Mouse (Mus musculus) Patski (cell line): ENCODE results near the gene Coa3. TPM values are rescaled to one million over a fixed set of nuclear protein-coding genes. Genes with fewer than 3 reads are reported as not detected.
A peak's percentile ranks its signal among the peaks of the same experiment; 100 is the strongest.

Source experiments
- ATAC-seq: fragments of 100-300 bp; one replicate; pipeline ENCODE4 v1.8.0; 2021
- CTCF ChIA-PET: fragments of 350-600 bp; sonication (Branson Sonifier 250); formaldehyde crosslinking; loops from one replicate; lab custom pipeline; 2022; ENCODE audit warnings: inconsistent platforms; lab: Charles Lee
- POLR2A ChIA-PET: fragments of 350-600 bp; sonication (Branson Sonifier 250); formaldehyde crosslinking; loops from one replicate; lab custom pipeline; 2022; ENCODE audit warnings: antibody characterized with exemption, inconsistent platforms; lab: Charles Lee
- DNase-seq: peaks from one replicate; pipeline ENCODE4 v3.0.0-alpha.2; 2011; ENCODE audit warnings: low read depth, low spot score
- H3K27me3 ChIP-seq: fragments of 371-371 bp; one replicate; pipeline ENCODE4 v1.5.1; 2021
- CTCF ChIP-seq: fragments of 100-300 bp; IDR thresholded peaks from one replicate; pipeline ENCODE4 v1.5.1; 2021
- in situ Hi-C: fragments of 300-500 bp; cut with MboI; formaldehyde crosslinking; loops from 3 replicates; pipeline ENCODE4 v1.11.1; 2018; ENCODE audit warnings: low pct_unique_long_range_greater_than_20kb, mixed read lengths
- polyA plus RNA-seq: library from polyadenylated mRNA; unstranded; gene quantifications from one replicate; pipeline ENCODE4 v1.2.3, GENCODE M21; 2021

Gene Coa3
- polyA plus RNA-seq, 1 experiment from 2014 or later = 118 TPM

DNA sequence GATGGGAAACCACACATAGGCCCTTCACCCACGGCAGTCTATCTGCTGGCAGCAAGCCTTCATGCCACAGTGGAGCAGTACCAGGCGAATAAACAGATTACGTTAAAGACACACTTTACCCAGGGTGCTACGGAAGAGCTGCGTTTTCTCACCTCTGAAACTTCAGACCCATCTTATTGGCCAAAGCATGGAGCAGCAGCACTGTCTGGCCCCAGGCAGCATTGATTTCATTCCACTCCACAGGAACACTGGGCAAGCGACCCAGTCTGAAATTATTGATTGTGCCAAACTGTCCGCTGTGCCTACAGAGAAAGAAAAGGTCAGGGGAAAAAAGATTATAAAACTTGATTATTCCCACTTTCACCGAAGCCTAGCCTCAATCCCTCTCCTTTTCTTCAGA lies 12.3 kb upstream of the Coa3 start:
- no peak for ATAC-seq
- no peak for TF ChIP-seq CTCF
- in situ Hi-C loops = no loop called here
- H3K27me3 ChIP-seq = no peaks in the 10 kb centered on the region
- DNase-seq = no peak
- POLR2A ChIA-PET = no interaction called here
- CTCF ChIA-PET = interaction anchor here (1.6 to 2.6 kb wide), 2 partner anchors 10 to 12 kb away, joined by 6 to 10 read pairs; partner anchors contain the start of genes Becn1, Cntd1 and Coa3

DNA sequence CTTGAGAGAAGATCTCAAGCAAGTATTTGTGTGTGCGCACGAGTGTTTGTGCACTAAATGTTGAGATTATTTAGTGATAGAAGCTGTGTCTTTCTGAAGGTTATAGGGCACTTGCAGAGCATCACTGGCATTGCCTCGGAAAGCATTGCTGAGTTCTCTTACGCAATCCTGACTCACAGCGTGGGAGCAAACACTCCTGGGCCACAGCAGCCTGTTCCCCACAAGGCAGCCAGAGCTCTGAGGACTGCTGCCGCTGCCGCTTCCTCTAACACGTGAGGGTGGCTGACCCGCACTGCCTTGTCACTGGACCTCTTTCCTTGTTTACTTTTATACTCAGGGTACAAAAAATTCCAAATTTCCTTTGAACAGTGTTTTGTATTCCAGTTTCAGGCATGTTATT lies 8.4 kb upstream of the Coa3 start:
- peak; percentile 13 for DNase-seq
- in situ Hi-C loops = no loop called here
- ChIA-PET POLR2A (interaction anchor here (1.2 kb wide), 1 partner anchor 9 kb away, joined by 3 read pairs; the partner anchor contains the start of genes Cntd1 and Coa3), CTCF (no interaction called here)
- ATAC-seq = no peak
- no peak for TF ChIP-seq CTCF
- no peaks in the 10 kb centered on the region for H3K27me3 ChIP-seq

DNA sequence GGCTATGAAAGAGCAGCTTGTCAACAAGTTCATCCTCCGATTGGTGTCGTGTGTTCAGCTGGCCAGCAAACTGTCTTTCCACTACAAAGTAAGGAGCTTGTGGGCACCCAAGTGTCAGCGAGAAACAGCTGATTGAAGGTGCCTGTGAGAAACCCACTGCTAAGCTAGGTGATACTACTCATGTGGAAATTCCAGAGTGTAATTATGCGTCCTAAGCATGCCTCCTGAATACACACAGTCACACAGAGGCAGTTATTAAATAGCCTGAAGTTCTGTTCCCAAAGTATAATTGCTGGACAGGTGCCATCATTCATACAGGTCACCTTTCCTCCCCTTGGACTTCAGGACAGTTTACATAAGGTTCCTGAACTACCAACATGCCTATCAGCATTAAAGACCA lies 4.9 kb upstream of the Coa3 start:
- no peak for TF ChIP-seq CTCF
- no peaks in the 10 kb centered on the region for H3K27me3 ChIP-seq
- ATAC-seq (no peak), DNase-seq (no peak)
- ChIA-PET CTCF (interaction anchor here (1.2 to 1.3 kb wide), 2 partner anchors 18 to 24 kb away, joined by 3 to 10 read pairs; partner anchors contain the start of gene Becn1), POLR2A (interaction anchor here (0.6 kb wide), 1 partner anchor 12 kb away, joined by 3 read pairs; no protein-coding TSS in a partner anchor)
- in situ Hi-C loops = no loop called here

DNA sequence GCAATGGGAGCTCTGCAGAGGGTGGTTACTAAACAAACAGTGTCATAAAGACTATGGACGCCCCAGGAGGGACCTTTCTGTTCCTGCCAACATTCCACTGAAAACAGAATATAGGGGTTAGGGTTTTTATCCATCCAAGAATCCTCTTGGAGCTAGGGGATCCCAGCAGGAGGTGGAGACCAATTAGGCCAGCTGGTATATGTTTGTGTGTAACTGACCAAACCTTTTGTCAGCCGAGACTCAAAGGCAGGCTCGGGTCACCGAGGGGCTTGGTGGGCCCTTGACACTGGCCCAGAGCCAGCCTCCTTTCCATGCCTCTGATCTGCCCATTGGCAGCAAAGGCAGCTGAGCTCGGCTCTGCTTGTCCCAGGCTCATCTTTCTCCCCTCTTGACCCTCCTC lies 4.0 kb upstream of the Coa3 start:
- ChIA-PET POLR2A (interaction anchor here (0.6 to 1.2 kb wide), 2 partner anchors 11 to 22 kb away, joined by 3 read pairs; no protein-coding TSS in a partner anchor), CTCF (interaction anchor here (1.0 to 1.3 kb wide), 3 partner anchors 19 to 82 kb away, joined by 3 to 10 read pairs (median 3); partner anchors contain the start of gene Becn1)
- ATAC-seq (no peak), DNase-seq (no peak)
- TF ChIP-seq CTCF = no peak
- in situ Hi-C loops = no loop called here
- no peaks in the 10 kb centered on the region for H3K27me3 ChIP-seq

DNA sequence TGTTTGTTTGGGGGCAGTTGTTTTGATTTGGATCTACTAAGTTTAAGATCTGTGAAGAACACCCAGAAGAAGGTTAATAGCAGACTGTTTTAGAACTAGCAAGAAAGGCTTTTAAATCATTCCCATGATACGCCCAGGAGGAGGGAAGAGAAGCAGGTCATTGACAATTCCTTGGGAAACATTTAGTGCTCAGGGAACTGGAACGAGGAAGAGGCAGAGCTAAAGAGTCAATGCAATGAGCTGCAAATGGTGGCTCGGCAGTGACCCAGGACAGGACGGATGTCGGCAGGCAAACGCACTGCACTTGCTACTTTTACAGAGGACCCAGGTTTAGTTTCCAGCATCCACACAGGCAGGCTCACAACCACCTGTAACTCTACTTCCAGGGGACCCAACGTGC lies 1.9 kb upstream of the Coa3 start:
- H3K27me3 ChIP-seq = no peaks in the 10 kb centered on the region
- ATAC-seq (no peak), DNase-seq (no peak)
- no peak for TF ChIP-seq CTCF
- in situ Hi-C loops = no loop called here
- ChIA-PET POLR2A (no interaction called here), CTCF (interaction anchor here (1.4 kb wide), 1 partner anchor 29 kb away, joined by 3 read pairs; no protein-coding TSS in a partner anchor)

DNA sequence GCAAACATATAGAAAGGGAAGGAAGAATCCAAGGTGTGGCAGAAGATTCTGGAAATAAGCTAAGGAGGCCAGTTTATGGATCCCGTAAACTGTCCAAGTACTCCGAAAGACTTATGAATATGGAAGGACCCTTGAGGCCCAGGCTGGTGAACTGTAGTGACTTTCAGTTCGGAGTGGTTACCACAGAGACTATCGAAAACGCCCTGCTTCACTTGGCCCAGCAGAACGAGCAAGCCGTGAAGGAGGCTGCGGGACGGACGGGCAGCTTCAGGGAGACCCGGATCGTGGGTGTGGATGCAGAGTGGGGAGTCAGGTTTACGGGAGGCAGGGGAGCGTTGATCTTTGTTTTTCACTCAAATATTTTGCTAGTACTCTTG lies 267 bp upstream of the Coa3 start:
- ATAC-seq (no peak), DNase-seq (no peak)
- no peaks in the 10 kb centered on the region for H3K27me3 ChIP-seq
- TF ChIP-seq CTCF = no peak
- ChIA-PET POLR2A (interaction anchor here (0.7 to 6.1 kb wide), 2 partner anchors 8 to 20 kb away, joined by 3 to 51 read pairs; partner anchors contain the start of gene Wnk4), CTCF (interaction anchor here (1.0 to 2.3 kb wide), 5 partner anchors 11 to 26 kb away, joined by 3 to 12 read pairs (median 7); partner anchors contain the start of genes Becn1 and Vps25)
- in situ Hi-C loops = no loop called here

DNA sequence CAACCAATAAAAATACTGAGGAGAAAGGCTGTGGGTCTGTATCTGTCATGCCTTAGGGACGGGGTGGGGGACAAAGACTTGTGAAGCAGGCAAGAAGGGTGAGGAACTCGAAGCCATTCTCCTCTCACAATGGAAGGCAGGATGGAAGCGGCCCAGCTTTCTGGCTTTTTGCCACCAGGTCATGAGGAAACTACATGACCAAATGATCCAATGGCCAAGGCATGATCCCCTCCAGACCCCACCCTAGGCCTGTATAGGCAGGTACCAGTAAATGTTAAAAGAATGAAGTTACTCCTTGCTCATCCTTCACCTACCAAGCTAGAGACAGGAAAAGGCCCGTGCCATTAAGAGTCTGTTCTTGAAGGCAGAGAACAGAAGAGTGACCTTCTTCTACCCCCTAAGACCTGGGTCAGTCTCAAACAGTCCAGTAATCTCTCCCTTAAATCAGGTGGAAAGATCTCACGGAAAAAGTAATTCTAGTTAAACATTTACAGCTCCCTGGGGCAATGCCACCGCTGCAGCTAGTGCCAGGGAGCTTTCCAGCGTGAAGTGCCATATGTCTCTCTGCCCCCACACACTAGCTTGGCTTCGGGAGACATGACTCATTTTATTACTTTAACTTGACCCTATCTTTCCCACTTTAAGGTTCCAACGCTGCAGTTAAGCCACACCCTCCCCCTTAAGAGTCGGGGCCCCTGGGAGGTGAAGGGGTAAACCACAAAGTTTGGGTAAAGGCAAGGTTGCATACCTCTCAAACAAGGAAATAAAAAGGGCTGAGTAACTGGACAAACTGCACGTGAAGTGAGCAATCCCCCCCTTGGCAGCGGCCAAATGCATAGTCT lies 1.3 kb downstream of the Coa3 start:
- in situ Hi-C loops = no loop called here
- peak; percentile 76 for ATAC-seq
- peak; percentile 98 for DNase-seq
- no peak for TF ChIP-seq CTCF
- ChIA-PET CTCF (interaction anchor here (1.0 to 2.3 kb wide), 5 partner anchors 13 to 25 kb away, joined by 3 to 12 read pairs (median 7); partner anchors contain the start of genes Becn1 and Vps25), POLR2A (interaction anchor here (1.2 to 6.1 kb wide), 3 partner anchors 18 to 46 kb away, joined by 3 to 51 read pairs (median 7); partner anchors contain the start of genes Vps25 and Wnk4)
- H3K27me3 ChIP-seq = no peaks in the 10 kb centered on the region

DNA sequence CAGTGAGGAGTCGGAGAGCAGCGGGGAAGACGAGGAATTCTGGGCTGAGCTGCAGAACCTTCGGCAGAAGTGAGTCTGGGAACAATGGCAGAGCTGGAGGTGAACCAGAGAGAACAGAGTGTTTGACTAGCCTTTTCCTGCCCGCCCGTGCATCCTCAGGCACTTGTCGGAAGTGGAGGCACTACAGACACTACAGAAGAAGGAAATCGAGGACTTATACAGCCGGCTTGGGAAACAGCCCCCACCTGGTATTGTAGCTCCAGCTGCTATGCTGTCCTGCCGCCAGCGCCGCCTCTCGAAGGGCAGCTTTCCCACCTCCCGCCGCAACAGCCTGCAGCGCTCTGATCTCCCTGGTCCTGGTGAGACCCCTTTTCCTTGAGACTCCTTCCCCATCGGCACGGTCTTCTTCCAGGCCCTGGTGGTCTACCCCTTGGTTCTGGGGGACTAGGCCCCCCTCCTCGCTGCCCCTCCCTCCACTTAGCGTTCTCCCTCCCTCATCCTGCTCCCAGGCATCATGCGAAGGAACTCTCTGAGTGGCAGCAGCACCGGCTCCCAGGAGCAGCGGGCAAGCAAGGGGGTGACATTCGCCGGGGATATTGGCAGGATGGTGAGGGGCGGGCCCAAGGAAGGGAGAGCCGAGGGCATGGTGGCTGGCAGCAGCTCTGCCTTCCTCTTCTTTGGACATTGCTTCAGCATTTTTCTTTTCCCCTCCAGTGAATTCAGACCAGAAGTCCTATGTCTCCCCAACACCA lies 2.4 kb downstream of the Coa3 start:
- no peak for TF ChIP-seq CTCF
- ATAC-seq (no peak), DNase-seq (no peak)
- H3K27me3 ChIP-seq = no peaks in the 10 kb centered on the region
- CTCF ChIA-PET = no interaction called here
- in situ Hi-C loops = no loop called here
- POLR2A ChIA-PET = interaction anchor here (6.1 kb wide), 1 partner anchor 17 kb away, joined by 51 read pairs; the partner anchor contains the start of gene Wnk4

DNA sequence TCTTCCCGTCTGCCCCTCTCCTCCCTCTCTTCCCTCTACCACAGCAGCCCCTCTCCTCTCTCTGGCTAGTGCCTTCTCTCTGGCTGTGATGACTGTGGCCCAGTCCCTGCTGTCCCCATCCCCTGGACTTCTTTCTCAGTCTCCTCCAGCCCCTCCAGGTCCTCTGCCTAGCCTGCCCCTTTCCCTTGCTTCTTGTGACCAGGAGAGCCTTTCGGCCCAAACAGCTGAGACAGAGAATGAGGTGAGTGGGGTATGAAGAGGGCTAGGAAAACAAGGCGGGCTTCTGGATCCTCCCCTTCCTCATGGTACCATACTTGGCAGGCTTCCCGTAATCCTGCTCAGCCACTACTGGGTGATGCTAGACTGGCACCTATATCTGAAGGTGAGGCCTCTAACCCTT lies 3.6 kb downstream of the Coa3 start:
- TF ChIP-seq CTCF = no peak
- ATAC-seq = no peak
- in situ Hi-C loops = no loop called here
- POLR2A ChIA-PET = interaction anchor here (6.1 kb wide), 1 partner anchor 16 kb away, joined by 51 read pairs; the partner anchor contains the start of gene Wnk4
- no peaks in the 10 kb centered on the region for H3K27me3 ChIP-seq
- no peak for DNase-seq
- CTCF ChIA-PET = no interaction called here

DNA sequence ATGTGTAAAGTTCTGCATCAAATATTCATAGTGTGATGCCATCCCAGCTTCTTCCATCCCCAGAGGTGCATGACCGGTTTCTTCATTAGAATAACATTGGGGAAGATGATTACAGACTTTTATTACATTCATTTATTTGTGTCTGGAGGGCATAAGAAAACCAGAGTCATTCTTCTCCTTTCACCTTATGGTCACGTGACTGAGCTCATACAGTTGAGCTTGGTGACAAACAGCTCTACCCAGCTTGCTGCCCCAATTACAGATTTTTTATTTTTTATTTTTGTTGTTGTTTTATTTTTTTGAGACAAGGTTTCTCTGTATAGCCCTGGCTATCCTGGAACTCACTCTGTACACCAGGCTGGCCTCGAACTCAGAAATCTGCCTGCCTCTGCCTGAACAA lies 6.5 kb downstream of the Coa3 start:
- POLR2A ChIA-PET = interaction anchor here (1.6 kb wide), 1 partner anchor 12 kb away, joined by 5 read pairs; the partner anchor contains the start of gene Wnk4
- CTCF ChIA-PET = interaction anchor here (1.0 kb wide), 1 partner anchor 30 kb away, joined by 3 read pairs; the partner anchor contains the start of gene Becn1
- no peak for DNase-seq
- ATAC-seq = no peak
- H3K27me3 ChIP-seq = no peaks in the 10 kb centered on the region
- in situ Hi-C loops = no loop called here
- no peak for TF ChIP-seq CTCF
